Mouse (Mus musculus): ENCODE measurements at regions not wholly inside any gene's neighbourhood (a gene's known extent, or its start where the extent isn't known, plus 50 kb on each side); places are given as distances from the start of the nearest gene placed in this dataset.

- DNase-seq (ENCODE audit: low spot score in 2 of 2), result no peak
Observed at GRCm38 (mm10) chr13:60123964-60124363, 53.2 kb downstream of the Gas1 start.

GRCm38 (mm10) chr13:60123174-60123587 lies 54.0 kb downstream of the Gas1 start:
- no peak for DNase-seq (ENCODE audit: low spot score in 2 of 2)

- DNase-seq (ENCODE audit: low spot score in 2 of 2), result no peak
Observed at GRCm38 (mm10) chr13:60122341-60123173, 54.6 kb downstream of the Gas1 start.

GRCm38 (mm10) chr13:60111465-60111864 lies 65.7 kb downstream of the Gas1 start:
- no peak for DNase-seq (ENCODE audit: low spot score in 2 of 2)

GRCm38 (mm10) chr13:60110079-60110846 lies 66.9 kb downstream of the Gas1 start:
- peak in 1 of 2 experiments; percentile 36 for DNase-seq (ENCODE audit: low spot score in 2 of 2)

- DNase-seq (ENCODE audit: low spot score in 2 of 2), result no peak
Observed at GRCm38 (mm10) chr13:60105286-60105685, 71.9 kb downstream of the Gas1 start.

GRCm38 (mm10) chr13:60101651-60102050 lies 75.5 kb downstream of the Gas1 start:
- DNase-seq (ENCODE audit: low spot score in 2 of 2), result no peak

GRCm38 (mm10) chr13:60100130-60101112 lies 76.7 kb downstream of the Gas1 start:
- DNase-seq (ENCODE audit: low spot score in 2 of 2), result peak in 1 of 2 experiments; percentile 59

GRCm38 (mm10) chr13:60099469-60100129 lies 77.6 kb downstream of the Gas1 start:
- peak in 1 of 2 experiments; percentile 33 for DNase-seq (ENCODE audit: low spot score in 2 of 2)

GRCm38 (mm10) chr13:60098394-60098793 lies 78.8 kb downstream of the Gas1 start:
- DNase-seq (ENCODE audit: low spot score in 2 of 2), result no peak

- DNase-seq (ENCODE audit: low spot score in 2 of 2), result no peak
Observed at GRCm38 (mm10) chr13:60097776-60098175, 79.4 kb downstream of the Gas1 start.

- no peak for DNase-seq (ENCODE audit: low spot score in 2 of 2)
Observed at GRCm38 (mm10) chr13:60086657-60087056, 90.5 kb downstream of the Gas1 start.

GRCm38 (mm10) chr13:60084975-60085374 lies 92.2 kb downstream of the Gas1 start:
- peak in 1 of 2 experiments; percentile 24 for DNase-seq (ENCODE audit: low spot score in 2 of 2)

- no peak for DNase-seq (ENCODE audit: low spot score in 2 of 2)
Observed at GRCm38 (mm10) chr13:60084290-60084689, 92.9 kb downstream of the Gas1 start.

- no peak for DNase-seq (ENCODE audit: low spot score in 2 of 2)
Observed at GRCm38 (mm10) chr13:60080113-60080512, 97.1 kb downstream of the Gas1 start.

- no peak for DNase-seq (ENCODE audit: low spot score in 2 of 2)
Observed at GRCm38 (mm10) chr13:60078331-60079050, 98.7 kb downstream of the Gas1 start.

- DNase-seq (ENCODE audit: low spot score in 2 of 2), result peak in 1 of 2 experiments; percentile 32
Observed at GRCm38 (mm10) chr13:60076147-60076800, 100.9 kb downstream of the Gas1 start.

- DNase-seq (ENCODE audit: low spot score in 2 of 2), result no peak
Observed at GRCm38 (mm10) chr13:60071595-60071994, 105.6 kb downstream of the Gas1 start.

- DNase-seq (ENCODE audit: low spot score in 2 of 2), result no peak
Observed at GRCm38 (mm10) chr13:60069196-60069595, 108.0 kb downstream of the Gas1 start.

- no peak for DNase-seq (ENCODE audit: low spot score in 2 of 2)
Observed at GRCm38 (mm10) chr13:60067325-60067724, 109.8 kb downstream of the Gas1 start.

All from cerebellum, postnatal 4 days (tissue).